Mouse (Mus musculus) left cerebral cortex, postnatal 10 days (tissue): ENCODE measurements at regions not wholly inside any gene's neighbourhood (a gene's known extent, or its start where the extent isn't known, plus 50 kb on each side); places are given as distances from the start of the nearest gene placed in this dataset.

Experiments
- DNase-seq, 2 experiments: peaks; one replicate each; pipeline ENCODE4 v3.0.0; 2021 to 2022; ENCODE audit warnings: low spot score in 2 of 2, mixed read lengths in 1 of 2; ENCODE audit errors: extremely low spot score in 1 of 2
- intact Hi-C: fragments of 180-260 bp; cut with DNase I; formaldehyde crosslinking; loops from one replicate; pipeline ENCODE4 v1.15.1; 2025

DNA sequence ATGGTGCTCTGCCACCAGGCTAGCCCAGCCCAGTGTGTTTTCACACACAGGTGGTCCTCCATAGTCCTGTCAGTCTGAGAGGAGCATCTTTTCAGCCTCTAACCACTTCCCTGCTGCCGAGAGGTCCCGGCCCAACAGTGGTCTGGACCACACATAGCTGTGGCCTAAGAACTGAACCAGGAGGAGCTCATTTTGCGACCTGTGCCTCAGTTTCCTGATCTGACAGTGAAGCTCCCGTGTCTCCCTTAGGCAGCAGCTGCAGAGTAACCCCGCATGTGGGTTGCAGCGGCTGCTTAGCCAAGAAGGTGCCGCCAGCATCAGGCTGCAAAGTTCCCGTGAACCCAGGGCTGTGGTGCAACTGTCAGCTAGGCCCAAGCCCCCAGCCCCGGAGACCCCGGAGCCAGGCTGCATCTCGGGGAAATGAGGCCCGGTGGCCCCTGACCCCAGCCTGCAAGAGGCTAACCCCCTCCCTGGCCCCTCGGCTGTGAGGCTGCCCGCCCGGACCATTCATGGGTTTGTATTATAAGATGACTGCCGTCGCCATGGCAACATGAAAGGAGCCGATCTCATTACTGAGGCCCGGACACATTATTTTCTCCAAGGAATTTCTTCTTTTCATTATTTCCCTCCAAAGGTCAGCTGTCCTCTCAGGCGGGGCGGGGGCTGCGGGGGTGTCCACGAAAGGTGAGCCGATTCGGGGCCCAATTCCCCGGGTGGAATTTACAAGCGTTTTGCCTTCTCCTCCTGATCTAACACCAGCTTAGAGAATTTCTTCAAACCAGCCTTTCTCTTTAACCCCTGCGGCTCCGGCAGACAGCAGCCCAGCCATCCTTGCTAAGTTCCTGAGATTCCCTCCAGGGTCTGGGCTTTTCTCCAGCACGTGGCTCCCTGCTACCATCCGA, 152.6 kb upstream of the Gm26897 start:
- intact Hi-C loops = no loop called here
- peak; percentile 59 to 79 for DNase-seq

DNA sequence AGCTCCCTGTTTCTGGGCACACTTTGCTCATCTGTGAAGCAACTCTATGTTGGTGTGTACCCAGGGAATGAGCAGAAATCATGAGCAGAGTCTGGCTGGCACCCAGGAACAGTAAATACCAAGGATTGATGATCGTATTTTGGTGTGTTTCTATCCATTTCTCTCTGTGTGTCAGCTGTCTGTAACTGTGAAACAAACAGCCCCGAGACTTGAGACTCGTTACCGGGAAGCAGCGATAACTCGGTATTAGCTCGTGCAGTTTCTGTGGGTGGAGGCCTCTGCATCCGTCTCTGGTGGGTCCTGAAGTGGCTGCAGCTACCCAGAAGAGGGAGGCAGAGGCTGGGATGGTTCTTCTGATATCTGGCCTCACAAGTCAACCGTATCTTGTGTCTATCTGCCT, 151.7 kb upstream of the Gm26897 start:
- intact Hi-C loops = no loop called here
- no peak for DNase-seq

DNA sequence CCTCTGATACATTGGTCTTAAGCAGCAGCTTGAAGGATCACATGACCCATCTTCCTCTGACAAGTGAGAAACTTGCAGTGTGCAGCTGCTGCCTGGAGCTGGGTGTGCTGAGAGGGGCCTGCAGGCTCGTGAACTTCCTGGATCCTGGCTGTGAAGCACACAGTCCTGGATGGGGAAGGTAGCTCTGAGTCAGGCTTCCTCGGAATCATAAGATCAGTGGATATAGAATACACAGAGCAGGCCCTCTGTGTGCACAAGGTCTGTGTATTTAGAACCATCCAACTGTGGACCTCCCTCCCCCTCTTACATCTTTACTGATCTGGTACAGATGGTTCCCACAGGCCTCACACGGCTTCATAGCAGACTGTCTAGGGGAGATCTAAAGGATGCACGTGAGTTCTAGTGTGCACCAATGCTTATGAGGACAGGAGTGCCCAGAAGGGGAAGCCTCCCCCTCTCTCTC, 143.1 kb upstream of the Gm26897 start:
- peak in 1 of 2 experiments; percentile 28 for DNase-seq

DNA sequence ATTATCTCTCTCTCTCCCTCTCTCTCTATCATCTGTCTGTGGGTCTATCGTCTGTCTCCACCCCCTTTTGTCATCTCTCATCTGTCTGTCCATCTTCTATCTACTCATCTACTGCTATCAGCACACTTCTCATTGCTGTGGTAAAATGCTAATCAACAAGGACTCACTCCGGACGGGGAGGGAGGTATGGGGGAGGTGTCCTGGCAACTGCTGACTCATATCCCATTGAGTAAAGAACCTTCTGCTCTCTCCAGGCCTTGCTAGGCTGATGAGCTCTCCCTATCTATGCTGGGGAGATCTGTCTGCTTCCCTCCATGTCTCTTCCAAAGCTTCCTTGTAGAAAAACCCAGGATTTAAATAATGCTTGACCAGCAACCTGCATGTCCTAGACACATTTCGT, 140.9 kb upstream of the Gm26897 start:
- no peak for DNase-seq
- intact Hi-C loops = no loop called here

More for the DNA sequence above, 143.1 kb upstream of the Gm26897 start:
- intact Hi-C loops = no loop called here

DNA sequence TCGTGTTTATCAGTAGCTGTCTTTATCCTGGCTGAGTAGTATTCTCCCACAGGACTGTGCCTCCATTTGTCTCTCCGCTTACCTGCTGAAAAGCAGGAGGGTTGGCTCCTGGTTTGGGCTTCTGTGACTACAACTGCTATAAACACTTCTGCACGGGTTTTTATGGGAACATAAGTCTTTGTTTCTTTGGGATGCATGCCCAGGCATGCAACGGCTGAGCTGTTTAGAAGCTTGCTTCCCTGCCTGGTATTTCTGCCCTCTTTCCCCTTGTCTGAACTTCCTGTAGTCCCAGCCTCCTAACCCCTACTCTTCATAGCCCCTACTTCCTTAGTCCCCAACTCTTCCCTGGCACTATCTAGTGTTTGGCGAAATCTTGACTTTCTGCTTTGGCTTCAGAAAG, 139.6 kb upstream of the Gm26897 start:
- DNase-seq = no peak
- intact Hi-C loops = no loop called here

DNA sequence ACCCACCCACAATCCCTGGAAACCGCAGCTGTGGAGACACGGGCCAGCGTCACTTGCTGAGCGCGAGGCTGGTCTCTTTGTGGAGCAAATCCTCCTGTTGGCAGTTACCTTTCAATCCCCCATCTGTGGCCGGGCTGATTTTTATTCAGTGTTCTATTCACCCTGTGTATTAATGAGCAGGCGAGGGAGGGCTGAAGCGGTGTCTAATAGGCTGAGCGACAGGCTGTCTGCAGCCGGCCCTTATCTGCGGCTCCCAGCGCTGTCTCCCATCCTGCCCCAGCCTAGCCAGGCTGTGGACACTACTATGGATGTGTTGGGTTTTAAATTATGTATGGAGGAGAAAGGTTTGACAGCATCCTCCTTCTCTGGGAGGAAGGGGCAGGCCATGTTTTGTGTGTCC, 138.3 kb upstream of the Gm26897 start:
- intact Hi-C loops = no loop called here
- no peak for DNase-seq

DNA sequence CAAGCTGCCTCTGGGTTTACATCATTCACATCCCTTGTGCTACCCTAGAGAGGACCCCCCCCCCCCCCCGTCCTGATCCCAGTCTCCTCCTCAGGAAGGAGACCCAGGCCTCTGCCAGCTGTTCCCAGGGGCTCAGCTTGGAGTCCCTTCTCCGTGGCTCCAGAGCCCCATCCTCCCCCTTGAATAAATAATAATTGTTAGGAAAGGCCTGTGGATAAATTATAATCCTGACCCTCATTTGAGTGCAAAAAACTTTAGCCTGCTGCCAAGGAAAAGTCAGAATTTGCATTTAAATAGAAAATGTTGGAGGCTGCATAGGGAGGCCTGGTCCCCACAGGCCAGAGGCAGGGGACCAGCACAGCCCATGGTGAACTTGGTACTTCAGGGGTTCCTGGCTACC, 136.0 kb upstream of the Gm26897 start:
- DNase-seq = no peak
- intact Hi-C loops = no loop called here

DNA sequence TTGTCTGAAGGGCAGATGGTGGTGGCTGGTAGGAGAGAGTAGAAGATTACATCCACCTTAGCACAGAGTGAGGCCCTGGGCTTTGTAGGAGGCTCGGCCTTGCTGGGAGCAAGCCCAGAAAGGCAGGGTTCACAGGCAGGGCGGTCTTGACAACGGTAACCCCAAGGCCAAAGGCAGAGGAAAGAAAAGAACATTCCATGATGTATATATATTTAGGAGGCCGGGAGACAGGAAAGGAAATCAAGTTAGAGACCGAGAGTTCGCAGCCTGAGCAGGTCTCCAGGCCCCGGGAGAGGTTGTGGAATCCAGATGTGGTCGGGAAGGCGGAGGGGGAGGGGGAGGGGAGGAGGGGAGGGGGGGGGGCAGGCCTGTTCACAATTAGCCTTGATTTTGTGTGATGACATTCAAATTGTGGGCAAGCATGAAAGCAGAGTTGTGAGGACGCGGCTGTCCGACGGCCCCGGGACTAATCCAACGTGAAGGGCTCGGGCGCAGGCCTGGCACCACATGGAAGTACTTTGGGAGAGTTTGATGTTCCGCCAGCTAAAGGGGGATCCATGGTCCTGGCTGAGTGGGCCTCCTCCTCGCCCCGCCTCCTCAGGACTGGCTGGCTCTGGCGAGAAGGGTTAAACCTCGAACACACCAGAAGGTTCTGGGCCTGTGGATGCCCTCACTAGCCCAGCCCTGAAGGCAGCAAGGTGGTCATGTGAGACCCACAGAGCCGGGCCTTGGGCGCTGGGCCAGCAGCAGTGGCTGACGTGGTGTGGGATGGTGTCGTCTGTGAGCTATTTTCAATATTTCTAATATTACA, 131.8 kb upstream of the Gm26897 start:
- DNase-seq = peak in 1 of 2 experiments; percentile 60
- intact Hi-C loops = no loop called here

DNA sequence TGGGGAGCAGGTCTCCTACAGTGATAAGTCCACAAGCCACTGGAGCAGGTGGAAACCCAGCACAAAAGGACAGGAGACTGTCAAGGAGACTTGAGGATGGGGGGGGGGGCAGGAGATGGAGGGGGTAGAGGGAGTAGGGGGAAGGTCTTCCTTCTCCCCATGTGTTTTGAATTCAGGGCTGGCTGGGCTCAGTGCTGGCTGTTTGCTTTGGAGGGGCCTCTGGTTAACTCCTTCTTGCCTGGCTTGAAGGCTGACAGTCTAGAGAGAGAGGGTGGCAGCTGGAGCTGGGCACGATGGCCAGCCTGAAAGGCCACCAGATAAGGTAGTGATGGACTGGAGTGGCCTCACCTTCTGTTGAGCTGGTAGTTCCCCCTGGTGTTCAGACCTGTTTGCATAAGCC, 120.0 kb upstream of the Gm26897 start:
- intact Hi-C loops = no loop called here
- DNase-seq = no peak

DNA sequence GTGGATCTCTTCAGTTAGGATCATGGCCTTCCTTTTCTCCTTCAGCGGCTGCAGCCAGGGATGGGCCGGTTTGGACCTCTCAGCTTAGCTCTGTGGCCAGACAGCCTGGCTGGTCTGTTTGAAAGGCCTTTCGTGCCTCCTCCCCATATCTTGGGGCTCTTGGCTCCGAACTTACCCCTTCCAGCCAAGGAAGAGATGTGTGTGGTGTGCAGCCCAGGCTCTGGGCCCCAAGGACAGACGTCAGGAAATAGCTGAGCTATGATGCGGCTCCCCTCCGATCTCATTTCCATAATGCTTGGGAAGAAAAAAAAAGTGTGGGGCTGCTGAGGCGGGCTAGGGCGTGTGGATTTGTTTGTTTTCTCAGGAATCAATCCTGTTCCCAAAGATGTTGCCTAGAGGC, 113.8 kb upstream of the Gm26897 start:
- no peak for DNase-seq
- intact Hi-C loops = no loop called here

DNA sequence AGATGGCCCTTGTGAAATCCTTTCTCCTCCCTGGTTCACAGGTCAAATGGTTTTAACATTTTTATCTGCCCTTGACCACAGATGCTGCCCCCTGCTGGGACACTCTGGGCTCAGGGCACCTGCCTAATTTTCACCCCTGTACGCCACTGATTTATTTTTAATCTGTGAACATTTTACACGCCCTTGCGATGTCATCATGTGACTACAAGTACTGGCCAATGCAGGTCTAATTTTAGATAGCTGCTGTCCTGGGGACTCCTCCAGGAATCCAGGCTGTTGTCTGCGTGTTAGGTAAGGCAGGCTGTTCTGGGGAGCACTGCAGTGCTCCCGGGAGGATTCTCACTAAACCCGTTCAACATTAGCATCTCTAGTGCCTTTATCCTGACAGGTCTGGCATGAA, 113.1 kb upstream of the Gm26897 start:
- intact Hi-C loops = no loop called here
- no peak for DNase-seq

DNA sequence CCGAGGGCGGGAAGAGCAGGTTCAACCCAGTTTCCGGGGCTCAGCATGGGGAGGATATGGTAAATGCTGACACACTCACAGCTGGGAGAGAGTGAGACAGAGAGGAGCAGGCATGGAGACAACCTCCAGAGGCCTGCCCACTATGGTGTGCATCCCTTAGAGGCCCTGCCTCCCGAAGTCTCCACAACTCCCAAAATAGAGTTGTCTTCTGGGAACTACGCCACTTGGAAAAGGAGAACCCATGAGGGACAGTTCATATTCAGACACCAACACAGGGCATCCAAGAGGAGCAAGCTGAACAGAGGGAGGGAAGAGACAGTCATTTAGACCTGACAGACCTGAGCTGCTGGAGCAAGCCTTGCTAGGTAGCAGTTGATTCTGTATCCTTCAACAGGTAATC, 111.2 kb upstream of the Gm26897 start:
- intact Hi-C loops = no loop called here
- DNase-seq = no peak

DNA sequence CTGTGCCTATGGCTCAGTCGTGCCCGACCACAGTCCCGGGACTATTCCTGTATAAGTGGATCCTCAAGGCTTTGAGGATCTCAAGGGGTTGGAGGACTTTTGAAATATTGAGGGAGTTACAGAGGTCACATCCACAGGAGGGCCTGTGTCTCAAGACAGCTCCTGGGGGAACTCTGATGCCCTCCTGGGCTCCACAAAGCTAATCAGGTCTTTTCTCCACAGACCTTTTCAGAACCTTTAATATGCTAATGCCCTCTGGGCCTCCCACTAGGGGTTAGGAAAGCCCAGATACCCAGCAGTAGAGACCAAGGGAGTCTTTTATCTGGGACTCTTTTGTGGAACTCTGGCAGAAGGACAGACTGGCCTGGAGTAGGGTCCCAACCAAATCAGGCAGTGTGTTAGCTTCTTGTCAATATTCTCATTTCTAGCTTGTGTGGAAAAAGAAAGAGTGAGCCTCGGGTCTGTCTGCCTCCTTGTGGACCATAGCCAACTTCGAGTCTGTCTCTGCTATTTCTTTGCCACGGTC, 107.4 kb upstream of the Gm26897 start:
- DNase-seq = no peak
- intact Hi-C loops = no loop called here

DNA sequence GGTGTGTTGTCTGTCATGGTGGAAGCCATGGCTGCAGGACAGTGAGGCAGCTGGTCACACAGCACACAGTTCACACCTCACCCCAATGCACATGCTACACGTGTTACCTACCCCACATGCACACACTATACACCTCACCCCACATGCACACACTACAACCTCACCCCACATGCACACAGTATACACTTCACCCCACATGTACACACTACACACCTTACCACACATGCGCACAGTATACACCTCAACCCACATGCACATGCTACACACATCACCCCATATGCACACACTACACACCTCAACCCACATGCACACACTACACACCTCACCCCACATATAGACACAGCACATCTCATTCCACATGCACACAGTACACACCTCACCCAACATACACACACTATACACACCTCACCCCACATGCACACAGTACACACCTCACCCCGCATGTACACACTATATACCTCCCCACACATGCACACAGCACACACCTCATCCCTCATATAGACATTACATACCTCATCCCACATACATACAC, 103.3 kb upstream of the Gm26897 start:
- intact Hi-C loops = no loop called here
- no peak for DNase-seq

DNA sequence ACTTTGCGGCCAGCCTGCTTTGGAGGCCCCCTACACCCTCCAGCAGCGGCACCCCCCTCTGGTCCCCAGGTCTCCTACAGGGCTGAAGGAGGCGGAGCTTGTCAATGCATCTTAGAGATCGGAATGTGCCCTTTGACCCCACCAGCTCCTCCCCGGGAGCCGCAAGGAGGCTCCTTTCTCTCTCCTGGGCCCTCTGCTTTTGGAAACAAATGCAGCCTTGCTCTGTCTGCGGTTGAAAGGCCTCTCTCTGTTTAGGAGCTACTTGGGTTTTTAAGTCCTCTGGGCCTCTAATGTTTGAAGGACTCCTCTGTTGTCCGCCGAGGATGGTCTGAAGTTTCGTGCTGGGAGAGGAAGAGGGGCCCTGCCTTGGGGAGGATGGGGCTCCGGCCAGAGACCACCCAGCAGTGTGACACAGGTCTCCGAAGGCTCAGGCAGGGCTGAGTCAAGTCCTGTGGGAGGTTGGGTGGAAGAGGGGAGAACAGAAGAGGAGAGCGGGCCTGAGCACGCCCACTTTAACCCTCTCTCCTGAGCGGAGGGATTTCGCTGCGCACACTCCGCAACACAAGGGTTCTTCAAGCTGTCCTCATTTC, 102.1 kb upstream of the Gm26897 start:
- peak in 1 of 2 experiments; percentile 52 for DNase-seq
- intact Hi-C loops = no loop called here

DNA sequence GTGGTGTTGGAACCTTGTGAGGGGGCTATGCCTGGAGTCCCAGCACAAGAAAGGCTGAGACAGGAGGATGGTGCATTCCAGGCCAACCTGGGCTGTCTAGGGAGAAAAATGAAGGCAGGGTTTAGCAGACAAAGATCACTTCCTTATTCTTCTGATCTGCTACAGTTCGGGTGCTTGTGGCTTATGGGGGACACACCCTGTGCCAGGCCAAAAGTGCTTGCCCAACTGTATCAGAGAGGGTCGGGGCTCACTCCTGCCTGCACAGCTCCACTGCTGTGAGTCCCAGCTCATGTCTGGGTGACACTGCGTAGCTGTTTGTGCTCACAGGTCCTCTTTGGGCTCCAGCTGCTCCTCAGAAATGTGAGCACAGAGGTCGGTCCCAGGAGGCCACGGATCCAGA, 98.6 kb upstream of the Gm26897 start:
- intact Hi-C loops = no loop called here
- DNase-seq = no peak

DNA sequence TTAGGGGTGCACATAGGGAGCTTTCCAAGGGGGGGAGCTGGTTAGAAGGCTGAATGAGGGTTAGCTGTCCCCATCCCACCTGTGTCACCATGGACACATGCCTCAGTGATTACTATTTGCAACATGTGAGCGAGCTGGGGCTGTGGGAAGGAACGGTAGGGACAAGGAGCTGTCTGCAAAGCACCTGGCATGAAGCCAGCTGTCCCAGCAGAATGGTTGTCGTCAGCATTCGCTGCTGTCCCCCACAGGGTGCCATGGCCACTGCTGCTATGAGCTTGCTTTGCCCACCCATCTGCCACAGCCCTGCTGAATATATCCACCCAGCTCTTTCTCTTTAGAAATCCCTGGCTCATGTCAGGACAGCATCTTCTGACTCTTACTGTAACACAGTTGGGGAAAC, 96.8 kb upstream of the Gm26897 start:
- intact Hi-C loops = no loop called here
- peak in 1 of 2 experiments; percentile 69 for DNase-seq

DNA sequence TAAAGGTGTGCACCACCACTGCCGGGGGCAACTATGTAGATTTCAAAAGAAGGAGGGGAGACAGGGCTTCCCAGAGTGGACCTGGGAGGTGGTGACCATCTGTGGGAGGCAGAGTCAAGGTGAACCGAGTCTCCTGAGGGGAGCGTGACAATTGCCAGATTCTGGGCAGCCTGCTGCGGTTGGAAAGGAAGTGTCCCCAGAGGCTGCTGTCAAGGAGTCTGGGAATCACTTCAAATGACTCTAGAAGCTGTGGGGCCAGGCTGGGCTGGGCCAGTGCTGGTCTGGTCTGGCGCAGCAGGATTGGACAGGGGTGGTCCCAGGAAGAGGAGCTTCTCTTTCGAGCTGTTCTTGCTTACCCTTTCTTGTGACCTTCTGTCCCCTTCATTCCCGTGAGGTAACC, 95.4 kb upstream of the Gm26897 start:
- intact Hi-C loops = no loop called here
- no peak for DNase-seq
